Mouse (Mus musculus) liver, embryonic 18 days (tissue): ENCODE results near the gene Osbpl9. TPM values are rescaled to one million over a fixed set of nuclear protein-coding genes. Genes with fewer than 3 reads are reported as not detected.

Experiments
- polyA plus RNA-seq: library from polyadenylated mRNA; depleted of rRNA; stranded (reverse); fragments of >200 nt; gene quantifications from 2 replicates; pipeline ENCODE4 v1.2.3, GENCODE M21; 2012; rRNA removed

Gene Osbpl9
- polyA plus RNA-seq: 25.2 and 25.5 TPM in 2 replicates

GRCm38 (mm10) chr4:109201582-109202424 lies at the start of gene Osbpl9:
Gene Osbpl9, minus strand, starts transcription at chr4:109202272.

GRCm38 (mm10) chr4:109234185-109234584 lies 32.1 kb upstream of the Osbpl9 start, which contains the start of gene Calr4:
Gene Calr4, plus strand, starts transcription at chr4:109234485.

Other genes starting within 250 kb of the Osbpl9 start
- 34.2 and 35.9 TPM in 2 replicates for gene Nrd1, start 201.6 kb downstream of the Osbpl9 start, polyA plus RNA-seq
- gene Calr4, start 32.2 kb upstream of the Osbpl9 start, polyA plus RNA-seq: 0.05 and 0.12 TPM in 2 replicates
- gene Eps15, start 78.0 kb upstream of the Osbpl9 start, polyA plus RNA-seq: 14.6 and 16.9 TPM in 2 replicates
- gene Ttc39a, start 204.4 kb upstream of the Osbpl9 start, polyA plus RNA-seq: 2.4 and 3.1 TPM in 2 replicates